ENCODE assay signal across 9 mouse cellular contexts in genomic region chr10:121034569-121034947, GRCm38 (mm10). TPM values are rescaled to one million over a fixed set of nuclear protein-coding genes. Genes with fewer than 3 reads are reported as not detected.
DNase-seq lines count a peak whose midpoint lies in the region; ATAC-seq lines count a peak whose summit lies in the region.
"Had no signal": no experiment of that assay in that cellular context is flagged by ENCODE, and none has a peak within 500 bp of the region (broad histone marks: within the 10 kb centered on the region; RNA-seq: fewer than 3 reads in every experiment).

No protein-coding gene starts in this region.

- DNase-seq in liver, embryonic 11.5 days (ENCODE audit: low spot score), result no peak
- no peak for DNase-seq in liver
- DNase-seq in splenic B cell, adult 2 months (ENCODE audit: low read depth, low spot score), result peak; percentile 18
- DNase-seq in cerebellum, adult 18-20 months, result no peak
- DNase-seq in spleen, postnatal 4 days (ENCODE audit: low spot score in 2 of 2), result no peak
- DNase-seq: cerebellum, adult 2 months had no signal

- no peaks in the 10 kb centered on the region for H3K9me3 ChIP-seq in liver, embryonic 11.5 days (ENCODE audit: control insufficient read depth, low read length)
- no peaks in the 10 kb centered on the region for H3K9me3 ChIP-seq in forebrain, embryonic 12.5 days
- H3K9me3 ChIP-seq in limb, embryonic 13.5 days, result no peaks in the 10 kb centered on the region

- no peak for ATAC-seq in liver, embryonic 11.5 days (replicated peaks; ENCODE audit: low FRiP score)
- ATAC-seq in forebrain, embryonic 12.5 days (ENCODE audit: low FRiP score), result no peak
- ATAC-seq in limb, embryonic 13.5 days (ENCODE audit: low FRiP score, low read depth), result no peak
- ATAC-seq in granulocyte monocyte progenitor cell, adult 5-6 weeks (replicated peaks; ENCODE audit: poor library complexity, severe bottlenecking), result no peak

- peak overlapping the region; percentile 85 for H3K4me2 ChIP-seq in liver, embryonic 11.5 days
- peak overlapping the region; percentile 93 for H3K4me2 ChIP-seq in forebrain, embryonic 12.5 days
- H3K4me2 ChIP-seq in limb, embryonic 13.5 days (replicated peaks), result peak overlapping the region; percentile 89

- peaks cover 18% of the 10 kb centered on the region for H3K27me3 ChIP-seq in liver, embryonic 11.5 days (replicated peaks; ENCODE audit: control insufficient read depth, insufficient read depth, low read length)
- peaks cover 35% of the 10 kb centered on the region for H3K27me3 ChIP-seq in forebrain, embryonic 12.5 days
- no peaks in the 10 kb centered on the region for H3K27me3 ChIP-seq in limb, embryonic 13.5 days
- H3K27me3 ChIP-seq in splenic B cell, adult 2 months (ENCODE audit: control insufficient read depth, insufficient read depth, low read length, poor library complexity, severe bottlenecking), result no peaks in the 10 kb centered on the region

- H3K27ac ChIP-seq in liver, embryonic 11.5 days (ENCODE audit: low read depth, low read length), result no peak overlapping the region
- 0 out of 2 replicates have a peak overlapping the region, but pooled peaks have one; percentile 9 for H3K27ac ChIP-seq in forebrain, embryonic 12.5 days
- H3K27ac ChIP-seq in limb, embryonic 13.5 days, result peak overlapping the region; percentile 83

- H3K4me3 ChIP-seq in liver, embryonic 11.5 days (ENCODE audit: low read depth, low read length), result peak overlapping the region; percentile 62
- H3K4me3 ChIP-seq in forebrain, embryonic 12.5 days (replicated peaks), result peak overlapping the region; percentile 53
- H3K4me3 ChIP-seq in limb, embryonic 13.5 days, result peak overlapping the region; percentile 58

- H3K36me3 ChIP-seq in liver, embryonic 11.5 days (ENCODE audit: control insufficient read depth, insufficient read depth, low read length), result no peaks in the 10 kb centered on the region
- H3K36me3 ChIP-seq in forebrain, embryonic 12.5 days (replicated peaks), result no peaks in the 10 kb centered on the region
- H3K36me3 ChIP-seq in limb, embryonic 13.5 days, result no peaks in the 10 kb centered on the region
- no peaks in the 10 kb centered on the region for H3K36me3 ChIP-seq in splenic B cell, adult 2 months (ENCODE audit: control insufficient read depth, insufficient read depth, low read length, poor library complexity, severe bottlenecking)

- peaks cover 5% of the 10 kb centered on the region for H3K4me1 ChIP-seq in liver, embryonic 11.5 days (replicated peaks; ENCODE audit: control insufficient read depth, insufficient read depth, low read length)
- peaks cover 9% of the 10 kb centered on the region; the same call in 1 of the 2 replicates for H3K4me1 ChIP-seq in forebrain, embryonic 12.5 days
- peaks cover 46% of the 10 kb centered on the region for H3K4me1 ChIP-seq in limb, embryonic 13.5 days

- H3K9ac ChIP-seq in liver, embryonic 11.5 days (ENCODE audit: low read depth, low read length), result no peak overlapping the region
- 0 out of 2 replicates have a peak overlapping the region, but pooled peaks have one; percentile 58 for H3K9ac ChIP-seq in forebrain, embryonic 12.5 days
- peak overlapping the region; percentile 75 for H3K9ac ChIP-seq in limb, embryonic 13.5 days

- WGBS in liver, embryonic 11.5 days, result 19% methylated on average over 5 of the region's 5 CpGs
- 21% methylated on average over 5 of the region's 5 CpGs for WGBS in forebrain, embryonic 12.5 days
- WGBS in limb, embryonic 13.5 days, result 7% methylated on average over 5 of the region's 5 CpGs

RNA-seq across cellular contexts. Expression of gene Wif1, which starts 0.8 kb away (rescaled TPM):
- 1.8 and 2.5 TPM in 2 replicates for polyA plus RNA-seq in liver, embryonic 11.5 days (2014; fragmentation: Nextera tagmentation; extraction: Ambion mirVana)
- polyA plus RNA-seq in forebrain, embryonic 12.5 days (2016; fragmentation: Nextera tagmentation; extraction: Ambion mirVana), result 7.0 and 9.2 TPM in 2 replicates
- polyA plus RNA-seq in limb, embryonic 13.5 days (2015; fragmentation: Nextera tagmentation; extraction: Ambion mirVana), result 91.3 and 119 TPM in 2 replicates
- total RNA-seq in granulocyte monocyte progenitor cell, adult 5-6 weeks (2014; fragmentation: Nextera tagmentation), result 0.83 TPM in 1 of 2 replicates, not detected in the other
- total RNA-seq in granulocyte monocyte progenitor cell, adult 5-6 weeks (2017), result not detected in 2 replicates

RNA-seq across cellular contexts. Expression of gene Lemd3, which starts 55.4 kb away (rescaled TPM):
- polyA plus RNA-seq in liver, embryonic 11.5 days (2014; fragmentation: Nextera tagmentation; extraction: Ambion mirVana), result 3.2 TPM in 2 replicates
- polyA plus RNA-seq in forebrain, embryonic 12.5 days (2016; fragmentation: Nextera tagmentation; extraction: Ambion mirVana), result 4.6 and 4.8 TPM in 2 replicates
- 3.7 and 4.3 TPM in 2 replicates for polyA plus RNA-seq in limb, embryonic 13.5 days (2015; fragmentation: Nextera tagmentation; extraction: Ambion mirVana)
- total RNA-seq in granulocyte monocyte progenitor cell, adult 5-6 weeks (2014; fragmentation: Nextera tagmentation), result 9.6 and 12.2 TPM in 2 replicates
- 16.4 and 17.5 TPM in 2 replicates for total RNA-seq in granulocyte monocyte progenitor cell, adult 5-6 weeks (2017)
